Mouse (Mus musculus): ENCODE data around the gene Celsr1.

DNA sequence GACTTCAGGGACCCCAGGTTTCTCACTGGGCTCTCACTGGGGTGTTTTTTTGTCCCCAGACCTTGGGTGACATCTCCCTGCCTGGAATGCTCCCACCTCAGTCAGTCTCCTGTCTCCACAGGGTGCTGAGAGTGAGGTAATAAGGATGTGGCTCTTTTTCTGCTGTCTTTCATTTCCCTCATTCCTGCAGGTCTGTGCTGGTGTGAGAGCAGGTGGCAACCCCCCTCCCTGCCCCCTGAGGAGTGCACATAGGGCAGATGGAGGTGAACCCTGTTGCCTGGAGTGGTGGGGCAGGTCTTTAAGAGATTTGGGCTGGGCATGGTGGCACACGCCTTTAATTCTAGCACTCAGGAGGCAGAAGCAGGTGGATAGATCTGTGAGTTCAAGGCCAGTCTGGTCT is 37.6 kb upstream of the Celsr1 start:
- TF ChIP-seq FLI1 (IDR thresholded peaks at IDR 0.05; ENCODE audit: low read length) (no peak), GATA1 (IDR thresholded peaks at IDR 0.05; ENCODE audit: borderline replicate concordance, low read length) (no peak)
